Comparison of ENCODE assay signal across 8 mouse cellular contexts in genomic region chr17:32165803-32166595, GRCm38 (mm10). TPM values are rescaled to one million over a fixed set of nuclear protein-coding genes. Genes with fewer than 3 reads are reported as not detected.
DNase-seq lines count a peak whose midpoint lies in the region; ATAC-seq lines count a peak whose summit lies in the region.
"Had no signal": no experiment of that assay in that cellular context is flagged by ENCODE, and none has a peak within 500 bp of the region (broad histone marks: within the 10 kb centered on the region; RNA-seq: fewer than 3 reads in every experiment).

No protein-coding gene starts in this region.

- H3K9ac ChIP-seq in neural tube, embryonic 12.5 days: peak overlapping the region; percentile 82

- DNase-seq in urinary bladder, postnatal 25 days (ENCODE audit: low spot score): peak; percentile 46
- no peak for DNase-seq in urinary bladder, adult 18-20 months (ENCODE audit: low spot score in 2 of 2)
- DNase-seq in embryo, embryonic 9.5 days (ENCODE audit: extremely low spot score): peak; percentile 95
- peak; percentile 77 for DNase-seq in heart, postnatal 4 days
- peak; percentile 60 for DNase-seq in liver
- no peak for DNase-seq in layer of hippocampus, postnatal 36 days

- peaks cover 47% of the 10 kb centered on the region for H3K4me1 ChIP-seq in neural tube, embryonic 12.5 days

- ATAC-seq in neural tube, embryonic 12.5 days (ENCODE audit: low FRiP score, low read depth): peak; percentile 72

- H3K4me2 ChIP-seq in neural tube, embryonic 12.5 days (replicated peaks): peak overlapping the region; percentile 88

- H3K27ac ChIP-seq in neural tube, embryonic 12.5 days: peak overlapping the region; percentile 68

- no peaks in the 10 kb centered on the region for H3K27me3 ChIP-seq in neural tube, embryonic 12.5 days (replicated peaks)

- H3K9me3 ChIP-seq in neural tube, embryonic 12.5 days: no peaks in the 10 kb centered on the region

- peak overlapping the region; percentile 69 for H3K4me3 ChIP-seq in neural tube, embryonic 12.5 days

- under 1% methylated on average over 43 of the region's 43 CpGs for WGBS in neural tube, embryonic 12.5 days

- no peaks in the 10 kb centered on the region; the same call in 1 of the 2 replicates for H3K36me3 ChIP-seq in neural tube, embryonic 12.5 days

RNA-seq across cellular contexts. Expression of gene Notch3, which starts 0.7 kb away (rescaled TPM):
- 10 to 100 TPM; 51.5 to 52.3 TPM for total RNA-seq in heart, postnatal 4 days (2021)
- polyA plus RNA-seq in neural tube, embryonic 12.5 days (2016; fragmentation: Nextera tagmentation; extraction: Ambion mirVana): 17.3 and 17.4 TPM in 2 replicates
- total RNA-seq in layer of hippocampus, postnatal 36 days (2021): 1 to 10 TPM; 7.0 to 8.2 TPM

RNA-seq across cellular contexts. Expression of gene Ephx3, which starts 23.4 kb away (rescaled TPM):
- total RNA-seq in heart, postnatal 4 days (2021): under 1 TPM; 0.38 TPM
- 0.08 TPM in 1 of 2 replicates, not detected in the other for polyA plus RNA-seq in neural tube, embryonic 12.5 days (2016; fragmentation: Nextera tagmentation; extraction: Ambion mirVana)
- total RNA-seq in layer of hippocampus, postnatal 36 days (2021): under 1 TPM; 0.23 to 0.75 TPM
- total RNA-seq: hematopoietic stem cell, adult 5-6 weeks had no signal

Comparison
In these comparisons a context has a peak if more than half of its experiments do, and no peak if none do; other contexts are left out.
1. DNase-seq: peak in urinary bladder, postnatal 25 days (single experiment), embryo, embryonic 9.5 days (single experiment), heart, postnatal 4 days (single experiment) and liver (single experiment); none in urinary bladder, adult 18-20 months (0 of 2) and layer of hippocampus, postnatal 36 days (0 of 2).
2. RNA of gene Notch3, which starts 0.7 kb away (total RNA-seq): 51.5 to 52.3 TPM in heart, postnatal 4 days; 7.0 to 8.2 TPM in layer of hippocampus, postnatal 36 days; every median in the first group is over 4 times any median in the second.